Mouse (Mus musculus): ENCODE measurements around the gene Cops2.

Gene Cops2
- long read RNA-seq, experiment 1, transcript Cops2-203 (13 exons, 3,392 nt) = minor isoform, 32 of 94 reads
- long read RNA-seq, experiment 1, transcript Cops2-201 (13 exons, 2,073 nt) = major isoform, 48 of 94 reads
- long read RNA-seq, experiment 1, partial matches to known transcripts = 7 of 94 reads
- long read RNA-seq, experiment 1, other reads (novel, unspliced or antisense) = 7 of 94 reads
- long read RNA-seq, experiment 2, transcript Cops2-201 (13 exons, 2,073 nt) = major isoform, 53 of 110 reads
- long read RNA-seq, experiment 2, transcript Cops2-203 (13 exons, 3,392 nt) = minor isoform, 30 of 110 reads
- long read RNA-seq, experiment 2, partial matches to known transcripts = 19 of 110 reads
- long read RNA-seq, experiment 2, other reads (novel, unspliced or antisense) = 8 of 110 reads

DNA sequence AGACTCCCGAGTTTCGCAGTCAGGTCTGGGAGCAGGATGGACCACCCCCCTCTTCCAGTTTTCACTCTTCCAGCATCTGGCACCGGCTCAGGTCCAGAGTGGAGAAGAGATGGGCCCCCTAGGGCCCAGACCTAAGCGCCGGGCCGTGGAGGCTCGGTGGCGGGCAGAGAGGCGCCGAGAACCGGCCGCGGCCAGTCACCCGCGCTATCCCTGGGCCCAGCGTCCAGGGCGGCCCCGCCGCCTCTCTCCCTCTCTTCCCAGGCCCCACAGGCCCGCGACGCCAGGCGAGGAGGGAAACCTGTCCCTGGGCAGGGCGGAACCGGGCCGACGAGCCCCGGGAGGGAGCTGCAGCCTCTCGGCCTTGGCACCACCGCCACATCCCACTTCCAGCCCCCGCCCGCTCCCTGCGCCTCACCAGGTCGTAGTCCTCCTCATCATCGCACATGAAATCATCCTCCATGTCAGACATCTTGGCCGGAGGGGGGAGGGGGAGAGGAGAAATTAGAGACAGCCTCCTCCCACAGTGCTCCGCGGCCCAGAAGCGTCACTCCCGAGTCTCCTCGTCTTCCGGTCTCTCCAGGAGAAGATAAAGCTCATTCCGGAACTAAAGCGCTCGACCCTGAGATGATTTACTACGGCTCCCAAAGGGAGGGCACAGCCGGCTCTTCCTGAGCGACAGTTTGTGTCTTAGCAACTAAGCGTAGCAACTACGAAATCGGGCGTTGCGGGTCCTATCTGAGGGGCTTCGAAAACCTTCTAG is at the start of gene Cops2, which contains the start of gene Galk2:
Cops2 (minus strand) TSS at position 619 of the 760 bp plus-strand sequence.
Galk2 (plus strand) TSS at position 589 of the 760 bp plus-strand sequence.
- intact Hi-C loops (cut with DNase I) = no loop called here

DNA sequence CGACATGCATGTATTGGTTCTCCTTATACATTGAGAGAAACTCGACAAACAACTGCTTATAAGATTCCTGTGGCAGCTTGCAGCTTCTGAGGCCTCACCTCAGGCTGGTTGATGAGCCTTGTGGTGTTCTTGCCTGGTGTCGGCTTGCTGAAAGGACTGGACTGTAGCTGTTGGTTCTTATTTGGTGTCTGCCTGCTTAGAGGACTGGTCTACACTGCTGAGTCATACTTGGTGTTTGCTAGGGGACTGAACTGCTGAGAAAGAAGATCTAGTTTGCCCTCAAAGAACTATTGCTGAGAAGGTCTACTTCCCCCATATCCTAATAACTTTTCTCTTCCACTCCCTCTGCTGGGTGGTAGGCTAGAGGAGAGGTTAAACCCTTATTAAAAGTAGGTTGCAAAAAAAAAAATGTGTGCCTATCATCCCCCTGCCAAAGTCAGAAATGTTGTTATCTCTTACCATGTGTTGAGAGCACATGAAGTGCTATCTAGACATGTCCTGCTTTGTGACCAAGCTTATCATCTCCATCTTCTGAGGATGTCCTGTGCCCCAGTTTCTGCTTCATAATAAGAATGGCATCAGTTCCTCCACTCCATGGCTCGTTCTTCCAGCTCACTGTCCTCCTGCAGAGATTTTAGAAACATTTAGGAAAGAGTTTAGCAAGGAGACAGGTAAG is 48.8 kb upstream of the Cops2 start:
- intact Hi-C loops (cut with DNase I) = no loop called here

DNA sequence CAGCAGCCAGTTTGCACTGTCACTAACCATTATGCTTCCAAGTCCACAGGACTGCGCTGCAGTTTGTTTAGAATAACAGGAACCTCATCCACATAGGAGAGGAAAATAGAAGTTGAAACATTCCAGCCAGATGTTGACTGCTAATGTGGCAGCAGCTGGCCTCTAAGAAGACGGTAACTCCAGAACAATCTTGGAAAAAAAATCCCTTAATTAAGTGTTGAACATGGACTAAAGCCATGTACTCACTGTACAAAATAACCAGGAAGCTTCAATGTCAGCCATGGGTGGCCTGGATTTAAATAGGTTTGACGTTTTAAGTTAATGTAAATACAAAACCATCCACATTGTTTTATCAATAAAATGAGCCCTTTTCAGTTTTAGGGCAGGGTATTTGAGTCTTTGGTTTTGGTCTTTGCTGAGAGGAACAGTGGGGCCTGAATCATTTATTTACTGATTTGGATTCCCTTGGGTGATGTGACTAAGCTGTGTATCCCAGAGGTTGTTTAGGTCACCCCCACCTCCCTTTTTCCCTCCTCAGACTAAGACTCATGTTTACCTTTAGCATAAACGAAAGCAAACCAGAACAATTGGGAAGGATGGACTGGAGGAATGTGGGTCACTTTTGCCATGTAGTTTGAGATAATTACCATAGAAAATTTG is 47.6 kb upstream of the Cops2 start:
- intact Hi-C loops (cut with DNase I) = no loop called here

DNA sequence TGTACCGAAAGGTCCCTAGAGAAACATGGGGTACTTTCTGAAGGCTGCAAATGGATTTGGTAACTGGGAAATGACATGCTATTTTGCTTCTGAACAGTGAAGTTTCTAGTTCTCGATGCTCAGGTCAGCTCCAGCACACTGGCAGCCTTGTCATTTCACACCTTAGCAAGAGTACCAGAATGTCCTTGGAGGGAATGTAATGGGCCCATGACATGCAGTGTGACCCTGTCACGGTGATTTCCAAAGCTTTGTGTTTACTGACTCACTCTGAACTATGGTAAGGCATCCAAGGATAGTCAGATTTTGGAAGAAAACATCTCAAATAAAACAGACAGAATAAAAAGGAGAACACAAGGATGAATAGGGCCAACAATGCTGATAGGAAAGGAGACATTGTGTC is 42.5 kb upstream of the Cops2 start:
- intact Hi-C loops (cut with DNase I) = no loop called here

DNA sequence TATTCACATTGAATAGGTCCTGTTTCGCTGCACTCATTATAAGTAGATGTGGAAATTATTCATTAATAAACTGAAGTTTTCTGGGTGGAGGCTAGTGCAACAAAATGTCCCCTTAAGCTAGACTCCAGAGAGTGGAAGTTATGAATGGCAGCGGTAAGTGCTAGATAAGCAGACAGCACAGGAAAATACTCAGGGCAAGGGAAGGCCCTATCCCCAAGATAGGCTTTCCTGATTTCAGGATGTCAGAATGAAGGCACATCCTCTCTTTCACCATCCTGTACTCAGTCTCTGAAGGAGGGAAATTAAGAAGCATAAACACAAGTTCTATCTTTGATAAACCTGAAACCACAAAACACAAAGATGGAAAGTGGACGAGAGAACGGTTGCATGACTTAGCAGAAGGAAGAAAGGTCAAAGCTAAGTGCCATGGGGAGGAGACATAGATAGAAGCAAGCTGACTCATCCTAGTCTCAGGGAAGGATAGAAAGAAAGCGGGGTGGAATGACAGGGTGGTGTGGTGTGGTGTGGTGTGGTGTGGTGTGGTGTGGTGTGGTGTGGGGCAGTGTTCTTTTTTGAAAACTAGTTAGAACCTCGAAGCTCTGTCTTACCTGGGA is 42.0 kb upstream of the Cops2 start:
- intact Hi-C loops (cut with DNase I) = no loop called here

DNA sequence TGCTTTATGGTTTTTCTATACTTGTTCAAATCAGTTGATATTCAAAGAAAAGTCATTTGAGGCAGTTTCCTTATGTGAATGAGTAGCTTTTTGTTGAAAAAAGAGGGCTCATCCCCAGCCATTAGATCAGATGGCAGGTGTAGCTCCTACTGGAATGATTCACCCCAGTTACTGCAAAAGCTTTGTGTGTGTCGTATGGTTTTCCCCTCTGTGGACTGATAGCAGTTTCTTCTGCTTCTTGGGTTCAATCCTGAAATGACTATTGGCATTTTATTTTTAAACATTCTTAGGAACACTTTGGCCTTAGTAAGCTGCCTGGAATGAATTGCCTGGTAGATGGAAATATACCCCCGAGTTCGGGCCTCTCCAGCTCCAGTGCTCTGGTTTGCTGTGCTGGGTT is 37.4 kb upstream of the Cops2 start:
- intact Hi-C loops (cut with DNase I) = loop anchor here (10.0 kb wide), 1 partner anchor 528 kb away; no protein-coding TSS in a partner anchor

DNA sequence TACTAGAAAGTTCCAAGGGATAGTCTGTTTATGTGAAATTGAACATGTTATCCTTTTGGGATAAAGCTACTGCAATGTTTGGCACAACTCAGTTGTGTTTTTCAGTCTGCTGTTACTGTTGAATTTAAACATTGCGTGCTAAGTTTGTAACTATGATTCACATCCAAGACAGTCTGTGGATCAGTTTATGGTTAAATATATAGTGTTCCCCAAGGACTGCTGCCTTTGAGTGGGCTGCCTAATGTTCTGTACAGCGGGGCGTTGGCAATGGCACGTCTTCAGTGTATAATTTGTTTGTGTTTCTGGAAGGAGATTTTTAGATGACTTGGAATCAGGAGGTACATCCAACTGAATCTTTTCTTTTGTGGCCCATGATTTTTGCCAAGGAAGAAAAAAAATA is 36.2 kb upstream of the Cops2 start:
- intact Hi-C loops (cut with DNase I) = loop anchor here (2.0 to 10.0 kb wide), 2 partner anchors 136 to 530 kb away; no protein-coding TSS in a partner anchor

DNA sequence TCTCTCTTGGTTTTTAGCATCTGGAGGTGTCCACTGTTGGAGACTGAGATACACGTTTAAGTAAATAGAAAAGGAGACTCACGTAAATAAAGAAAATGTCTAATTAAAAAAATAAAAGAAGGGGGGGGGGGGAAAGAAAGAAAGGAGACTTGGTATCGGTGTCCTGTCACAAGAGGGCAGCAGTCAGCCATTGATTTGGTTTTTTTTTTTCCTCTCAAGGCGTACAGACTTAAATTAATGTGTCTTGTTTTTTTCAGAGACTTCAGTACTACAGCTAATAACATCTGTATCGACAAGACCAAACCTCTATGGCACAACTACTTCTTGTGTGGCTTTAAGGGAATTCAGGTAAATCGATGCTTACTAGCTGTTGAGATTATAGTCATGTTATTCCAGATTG is 34.2 kb upstream of the Cops2 start:
- intact Hi-C loops (cut with DNase I) = loop anchor here (5.0 to 10.0 kb wide), 4 partner anchors 231 to 532 kb away; no protein-coding TSS in a partner anchor

DNA sequence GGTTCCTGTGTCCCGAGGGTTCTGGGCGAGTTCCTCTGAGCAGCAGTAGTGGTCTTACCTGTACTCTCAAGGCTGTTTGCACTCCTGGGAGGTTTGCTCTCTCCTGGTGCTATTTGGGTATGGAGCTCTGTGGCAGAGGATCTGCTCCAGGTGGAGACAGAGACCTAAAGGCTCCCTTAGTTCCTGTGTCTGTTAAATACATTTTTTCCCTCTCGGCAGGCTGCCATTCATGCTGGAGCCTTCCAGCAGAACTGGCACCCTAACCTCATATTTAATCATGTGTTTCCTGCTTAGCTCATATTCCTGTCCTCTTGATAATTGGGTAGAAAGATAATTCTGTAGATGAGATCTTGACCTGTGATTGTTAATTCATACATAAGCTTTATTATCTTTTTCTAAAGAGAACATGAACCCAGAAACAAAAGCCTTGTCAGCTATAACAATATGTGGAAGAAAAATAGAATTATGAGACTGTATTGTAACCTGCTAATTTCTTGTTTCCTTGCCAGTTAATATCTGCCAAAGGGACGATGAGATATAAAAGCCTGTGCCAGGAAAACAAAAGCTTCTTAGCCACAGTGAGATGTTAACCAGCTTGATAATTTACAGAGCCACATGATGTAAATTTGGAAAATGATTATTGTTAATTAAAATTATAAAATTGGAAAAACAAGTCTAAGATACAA is 27.1 kb upstream of the Cops2 start:
- intact Hi-C loops (cut with DNase I) = loop anchor here (10.0 kb wide), 1 partner anchor 639 kb away; no protein-coding TSS in a partner anchor

DNA sequence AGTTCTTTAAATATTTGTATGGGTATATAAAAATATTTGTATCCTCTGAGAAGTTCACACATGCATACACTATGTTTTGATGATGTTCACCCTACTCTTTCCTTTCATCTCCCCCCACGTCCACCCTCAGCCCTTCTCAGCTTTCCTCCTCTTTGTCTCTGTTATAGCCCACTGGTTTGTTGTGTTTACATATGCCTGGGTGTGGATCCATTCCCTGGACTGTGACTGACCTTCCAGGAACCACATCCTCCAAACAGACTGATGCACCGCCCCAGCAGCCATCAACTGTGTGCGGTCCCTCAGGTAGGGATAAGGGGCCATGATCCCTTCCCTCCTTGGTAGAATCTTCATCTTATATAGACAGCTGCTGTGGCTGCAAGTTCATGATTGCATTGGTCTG is 11.2 kb upstream of the Cops2 start:
- intact Hi-C loops (cut with DNase I) = no loop called here

DNA sequence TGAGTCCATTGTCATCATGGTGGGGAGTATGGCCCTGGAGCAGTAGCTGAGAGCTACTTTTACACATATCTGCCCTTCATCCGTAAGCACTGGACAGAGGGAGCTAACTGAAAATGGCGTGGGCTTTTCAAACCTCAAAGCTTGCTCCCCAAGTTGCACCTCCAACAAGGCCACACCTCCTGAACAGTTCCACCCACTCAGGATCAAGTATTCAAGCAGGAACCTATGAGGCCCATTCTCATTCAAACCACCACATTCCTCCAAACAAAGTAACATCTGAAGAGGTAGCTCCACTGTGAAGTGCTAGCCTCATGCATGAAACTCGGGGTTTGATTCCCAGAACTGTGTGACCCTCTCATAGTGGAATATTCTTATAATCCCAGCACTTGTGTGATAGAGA is 9.4 kb upstream of the Cops2 start:
- intact Hi-C loops (cut with DNase I) = loop anchor here (10.0 kb wide), 1 partner anchor 204 kb away; no protein-coding TSS in a partner anchor

DNA sequence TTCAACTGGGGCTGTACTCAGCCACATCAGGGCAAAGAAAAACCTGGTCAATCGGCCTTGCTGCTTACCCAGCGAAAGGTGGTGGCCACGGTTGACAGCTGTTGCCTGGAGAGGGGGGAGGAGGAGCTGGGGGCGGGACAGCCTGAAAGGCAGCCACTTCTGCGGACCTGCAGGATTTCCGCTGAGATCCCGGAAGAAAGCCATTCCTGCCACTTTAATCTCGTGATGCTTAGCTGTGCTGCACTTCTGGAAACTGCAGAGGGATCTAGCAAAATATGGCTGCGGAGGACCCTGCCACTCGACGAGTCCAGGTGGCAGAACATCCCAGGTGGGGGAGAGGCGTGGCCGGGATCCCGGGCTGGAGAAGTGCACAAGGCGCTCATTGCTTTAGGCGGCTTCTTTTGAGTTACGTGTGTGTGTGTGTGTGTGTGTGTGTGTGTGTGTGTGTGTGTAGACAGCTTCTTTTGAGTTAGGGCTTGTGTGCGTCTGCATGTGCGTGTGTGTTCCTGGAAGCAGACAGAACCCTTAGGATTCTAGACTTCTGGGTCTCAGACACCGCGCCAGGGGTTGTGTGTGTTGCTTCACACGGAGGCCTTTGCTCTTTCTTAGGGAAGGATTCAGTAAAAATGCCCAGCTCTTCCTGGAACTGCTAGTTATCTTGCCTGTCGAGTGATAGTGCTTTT is 7.3 kb upstream of the Cops2 start:
- intact Hi-C loops (cut with DNase I) = loop anchor here (10.0 kb wide), 1 partner anchor 201 kb away; no protein-coding TSS in a partner anchor

DNA sequence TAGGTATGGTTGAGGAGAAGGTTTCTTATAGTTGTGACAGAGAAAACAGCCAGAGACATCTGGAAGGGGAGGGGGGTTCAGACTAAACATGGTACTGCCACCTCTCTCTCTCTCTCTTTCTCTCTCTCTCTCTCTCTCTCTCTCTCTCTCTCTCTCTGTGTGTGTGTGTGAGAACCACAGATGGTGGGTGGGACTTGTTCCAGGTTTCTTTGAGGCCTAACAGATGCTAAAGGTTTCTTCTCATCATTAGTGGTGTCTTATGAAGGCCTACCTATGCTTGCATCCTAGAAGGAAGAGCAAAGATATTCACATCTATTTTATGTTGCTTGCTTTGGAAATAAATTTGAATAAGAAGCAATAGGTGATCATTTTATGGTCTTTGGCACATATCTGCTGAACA is 6.6 kb upstream of the Cops2 start:
- intact Hi-C loops (cut with DNase I) = loop anchor here (10.0 kb wide), 1 partner anchor 201 kb away; no protein-coding TSS in a partner anchor

DNA sequence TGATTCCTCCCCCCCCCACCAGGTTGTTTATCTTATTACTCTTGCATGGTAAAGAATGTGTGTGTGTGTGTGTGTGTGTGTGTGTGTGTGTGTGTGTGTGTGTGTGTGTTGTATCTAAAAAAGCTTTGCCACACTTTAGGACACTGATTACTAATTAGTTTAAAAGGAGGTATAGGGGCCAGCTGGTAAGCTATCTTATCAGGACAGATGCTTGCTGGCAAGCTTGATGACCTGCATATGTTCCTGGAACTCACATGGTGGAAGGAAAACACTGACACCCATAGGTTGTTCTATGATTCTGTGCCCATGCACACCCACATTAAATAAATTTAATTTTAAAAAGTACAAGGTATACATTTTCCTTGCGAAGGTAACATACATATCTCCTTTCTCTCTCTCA is 5.6 kb upstream of the Cops2 start:
- intact Hi-C loops (cut with DNase I) = loop anchor here (10.0 kb wide), 1 partner anchor 200 kb away; no protein-coding TSS in a partner anchor

DNA sequence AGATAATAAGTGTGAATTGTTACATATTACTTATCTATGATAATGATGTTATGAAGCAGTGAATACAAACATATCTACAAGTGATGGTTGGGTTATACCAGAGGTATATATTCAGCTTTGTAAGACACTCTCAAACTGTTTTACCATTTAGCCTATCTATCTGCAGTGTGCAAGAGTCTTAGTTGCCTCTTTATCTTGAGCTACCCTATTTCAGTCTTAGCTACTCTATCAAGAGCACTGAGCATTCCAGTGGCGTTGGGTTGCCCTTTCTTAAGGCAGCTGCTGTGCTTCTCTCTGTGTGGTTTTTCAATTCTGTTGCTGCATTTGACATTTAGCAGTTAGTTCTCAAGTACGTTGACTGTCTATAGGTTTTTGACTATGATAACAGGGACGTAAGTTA is 4.9 kb upstream of the Cops2 start:
- intact Hi-C loops (cut with DNase I) = loop anchor here (10.0 kb wide), 1 partner anchor 199 kb away; no protein-coding TSS in a partner anchor

DNA sequence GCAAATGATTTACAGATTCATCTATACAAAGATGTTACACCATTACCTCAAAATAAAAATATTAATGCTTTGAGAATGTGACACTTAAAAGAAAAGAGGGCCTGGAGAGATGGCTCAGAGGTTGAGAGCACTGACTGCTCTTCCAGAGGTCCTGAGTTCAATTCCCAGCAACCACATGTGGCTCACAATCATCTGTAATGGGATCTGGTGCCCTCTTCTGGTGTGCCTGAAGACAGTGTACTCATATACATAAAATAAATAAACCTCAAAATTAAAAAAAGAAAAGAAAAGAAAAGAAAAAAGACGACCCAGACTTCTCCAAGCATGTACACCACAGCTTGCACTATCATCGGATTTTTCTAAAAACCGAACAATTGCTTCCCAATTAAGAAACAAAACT is 1.2 kb downstream of the Cops2 start:
- intact Hi-C loops (cut with DNase I) = no loop called here

DNA sequence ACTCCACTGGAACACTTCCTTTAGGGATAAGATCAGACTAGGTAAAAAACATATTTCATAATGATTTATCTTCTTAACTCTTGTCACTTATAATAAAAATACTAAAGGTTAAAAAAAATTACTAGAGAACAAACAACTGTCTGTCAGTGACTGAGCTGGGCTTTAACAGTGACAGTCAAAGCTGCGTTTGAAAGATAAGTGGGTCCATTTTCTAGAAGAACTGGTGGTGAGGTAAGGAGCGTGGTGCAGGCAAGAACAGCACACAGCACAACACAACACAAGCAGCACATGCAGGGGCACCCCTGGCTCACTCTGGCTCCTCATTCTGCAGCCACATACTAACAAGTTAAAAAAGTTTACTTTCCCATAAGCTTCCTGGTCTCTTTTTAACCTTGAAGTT is 7.7 kb downstream of the Cops2 start:
- intact Hi-C loops (cut with DNase I) = no loop called here

DNA sequence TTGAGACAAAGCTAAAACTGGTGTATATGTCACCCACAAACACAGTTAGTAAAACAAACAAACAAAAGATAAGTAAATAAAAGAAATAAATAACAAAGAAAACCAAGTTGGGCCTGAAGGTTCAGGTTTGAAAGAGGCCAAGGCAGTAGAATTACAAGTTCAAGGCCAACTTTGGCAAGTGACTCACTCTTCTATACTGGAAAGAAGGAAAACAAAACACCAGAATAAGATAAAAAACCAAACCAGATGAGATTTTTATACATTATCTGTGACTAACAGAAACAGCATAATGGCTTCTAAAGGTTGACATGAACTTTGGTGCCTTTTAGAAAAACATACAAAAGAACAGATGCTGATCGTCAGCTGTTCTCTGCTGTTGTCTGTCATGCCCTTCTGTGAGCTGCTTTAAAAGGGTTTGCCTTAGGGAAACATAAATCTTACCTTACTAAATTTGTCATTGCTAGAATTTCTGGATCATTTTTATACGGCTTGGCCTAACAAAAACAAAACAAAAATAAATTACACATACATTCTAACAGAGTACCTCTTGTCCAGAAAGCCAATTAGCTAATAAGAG is 20.1 kb downstream of the Cops2 start:
- intact Hi-C loops (cut with DNase I) = no loop called here

DNA sequence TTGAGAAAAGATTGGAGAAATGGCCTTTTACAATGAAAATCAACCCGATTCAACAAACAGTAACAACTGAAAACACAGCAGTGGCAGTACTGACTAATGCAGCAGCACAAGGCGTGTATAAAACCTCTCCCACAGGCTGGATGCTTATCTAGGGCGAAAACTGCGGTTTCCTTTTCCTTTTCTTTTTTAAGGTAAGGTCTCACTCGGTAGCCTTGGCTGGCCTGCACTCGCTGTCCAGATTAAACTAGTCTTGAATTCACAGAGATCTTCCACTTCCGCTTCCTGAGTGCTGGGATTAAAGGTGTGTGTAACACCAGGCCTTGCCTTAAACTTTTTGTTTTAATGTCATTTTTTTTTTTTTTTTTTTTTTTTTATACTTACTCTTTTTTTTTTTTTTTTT is 20.8 kb downstream of the Cops2 start:
- intact Hi-C loops (cut with DNase I) = no loop called here

Measured in adrenal gland (tissue).